Mouse (Mus musculus) skeletal muscle tissue, adult 2 months (tissue): Measurements from ENCODE around the gene Slc1a7.
A peak's percentile ranks its signal among the peaks of the same experiment; 100 is the strongest.

Experiments used
- DNase-seq: peaks from one replicate; pipeline ENCODE4 v3.0.0-alpha.2; 2012; ENCODE audit warnings: low read depth, low spot score

Gene Slc1a7

DNA sequence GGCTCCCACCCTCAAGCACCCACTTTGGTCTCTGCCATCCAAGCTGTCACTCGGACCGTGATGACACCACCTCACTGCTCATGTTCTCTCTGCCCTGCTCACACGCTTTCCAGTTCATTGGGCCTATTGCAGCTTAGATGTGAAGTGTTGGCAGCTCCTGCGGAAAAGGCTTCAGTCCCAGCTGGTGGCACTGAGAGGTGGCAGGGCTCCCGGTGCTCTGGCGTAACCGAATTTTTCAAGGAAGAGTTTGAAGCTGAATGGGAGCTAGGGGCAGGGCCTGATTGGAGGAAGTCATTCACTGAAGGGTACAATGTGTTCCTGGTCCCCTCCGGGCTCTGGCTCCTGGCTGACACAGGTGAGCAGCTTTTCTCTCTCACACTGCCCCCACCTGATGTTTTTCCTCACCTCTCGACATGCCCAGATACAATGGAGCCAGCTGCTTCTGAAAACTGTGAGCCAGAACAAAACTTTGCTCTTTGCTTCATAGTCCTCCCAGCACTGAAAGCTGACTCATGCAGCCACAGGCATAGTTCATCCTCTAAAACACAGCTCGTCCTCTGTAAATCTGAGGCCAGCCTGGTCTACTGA is 83.6 kb downstream of the Slc1a7 start:
- peak; percentile 56 for DNase-seq

GRCm38 (mm10) chr4:108052673-108053072 is 84.5 kb downstream of the Slc1a7 start:
- no peak for DNase-seq

- no peak for DNase-seq
These were observed 87.7 kb downstream of the Slc1a7 start for GRCm38 (mm10) chr4:108055873-108056272.

DNA sequence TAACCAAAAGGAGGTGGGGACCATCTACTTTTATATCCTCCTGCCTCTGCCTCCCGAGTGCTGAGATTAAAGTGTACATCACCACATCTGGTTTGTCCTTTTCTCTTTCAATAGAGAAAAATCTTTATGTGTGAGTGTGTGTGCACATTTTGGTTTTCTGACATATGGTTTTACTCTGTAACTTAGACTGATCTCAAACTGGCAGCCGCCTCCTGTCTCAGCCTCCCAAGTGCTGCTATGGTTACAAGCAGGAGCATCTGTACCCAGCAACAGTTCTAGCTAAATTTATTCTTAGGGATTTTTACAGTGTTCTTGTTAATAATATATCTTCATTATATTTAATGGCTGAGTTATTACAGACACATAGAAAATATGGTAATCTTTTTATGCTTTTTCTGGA is 89.1 kb downstream of the Slc1a7 start:
- DNase-seq, result no peak

DNA sequence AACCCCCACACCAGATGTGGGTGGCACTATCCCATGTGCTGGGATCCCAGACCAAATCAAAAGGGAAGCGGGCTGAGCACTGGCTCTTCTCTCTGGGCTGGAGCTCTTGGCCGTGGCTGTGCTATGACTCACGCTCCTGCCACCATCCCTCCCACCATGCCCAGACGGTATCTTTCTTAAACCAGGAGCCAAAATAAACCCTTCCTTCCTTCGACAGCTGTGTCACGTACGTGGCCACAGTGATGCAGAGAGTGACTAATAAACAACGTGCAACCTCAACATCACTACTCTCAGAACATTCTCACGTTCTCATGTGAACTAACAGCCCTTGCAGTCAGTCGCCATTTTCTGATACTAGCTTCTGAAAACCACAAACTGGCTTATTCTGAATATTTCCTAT is 90.0 kb downstream of the Slc1a7 start:
- DNase-seq, result no peak

DNA sequence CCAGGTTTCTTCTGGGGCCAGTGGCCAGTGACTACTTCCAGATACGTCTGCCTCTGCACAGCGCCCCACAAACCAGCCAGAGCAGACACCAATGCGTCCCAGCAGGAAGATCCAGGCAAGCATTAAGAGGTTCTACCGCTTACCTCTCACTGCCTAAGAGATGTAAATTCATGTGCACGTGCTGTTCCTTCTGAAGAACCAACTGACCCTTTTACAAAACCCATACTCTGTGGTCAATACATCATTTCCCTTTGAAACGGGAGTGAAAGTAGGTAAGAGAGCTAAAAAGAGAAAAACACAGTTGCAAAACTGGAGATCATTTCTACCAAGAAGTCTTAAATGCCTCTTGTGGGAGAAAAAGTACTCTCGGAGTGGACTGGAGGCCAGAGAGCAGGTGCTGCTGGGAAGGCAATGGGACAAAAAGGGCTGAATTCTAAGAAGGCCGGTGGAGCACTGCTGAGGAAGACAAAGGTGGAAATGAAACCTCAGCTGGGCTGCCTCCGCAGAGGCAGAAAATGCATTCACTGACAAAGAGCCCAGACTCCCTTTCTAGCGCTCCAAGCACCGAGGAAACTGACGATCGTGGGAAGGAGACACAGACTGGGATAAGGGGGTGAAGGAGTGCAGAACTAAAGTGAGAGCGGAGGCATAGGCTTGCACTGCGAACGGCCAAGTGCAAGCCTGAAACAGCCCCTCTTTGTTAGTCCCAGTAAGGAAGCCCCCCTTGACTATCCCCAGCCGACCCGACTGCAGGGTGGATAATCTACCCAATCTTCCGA is 91.7 kb downstream of the Slc1a7 start:
- no peak for DNase-seq

GRCm38 (mm10) chr4:108060774-108061173 is 92.6 kb downstream of the Slc1a7 start:
- DNase-seq, result no peak

GRCm38 (mm10) chr4:108062524-108062923 is 94.4 kb downstream of the Slc1a7 start:
- no peak for DNase-seq
